Mouse (Mus musculus) 416B (cell line): ENCODE data around the gene Nrap.

Source experiments
- DNase-seq: peaks from one replicate; pipeline ENCODE4 v3.0.0; 2011; ENCODE audit warnings: low read depth

The Nrap gene

GRCm38 (mm10) chr19:56300835-56301234 is 89.0 kb downstream of the Nrap start:
- DNase-seq = no peak

GRCm38 (mm10) chr19:56297264-56297663 is 92.6 kb downstream of the Nrap start:
- no peak for DNase-seq

- no peak for DNase-seq
Measured at GRCm38 (mm10) chr19:56296668-56297067, 93.2 kb downstream of the Nrap start.

GRCm38 (mm10) chr19:56294654-56295399 is 95.0 kb downstream of the Nrap start:
- peak; percentile 62 for DNase-seq

- DNase-seq = no peak
Measured at GRCm38 (mm10) chr19:56292335-56292734, 97.5 kb downstream of the Nrap start.

- DNase-seq = no peak
Measured at GRCm38 (mm10) chr19:56291898-56292297, 97.9 kb downstream of the Nrap start.

GRCm38 (mm10) chr19:56289642-56290041 is 100.2 kb downstream of the Nrap start:
- no peak for DNase-seq

GRCm38 (mm10) chr19:56288436-56288835 is 101.4 kb downstream of the Nrap start:
- no peak for DNase-seq

GRCm38 (mm10) chr19:56287580-56288367 is 102.1 kb downstream of the Nrap start:
- no peak for DNase-seq

GRCm38 (mm10) chr19:56286866-56287265 is 103.0 kb downstream of the Nrap start, which contains the start of gene Habp2:
TSS of gene Habp2 (plus strand) at chr19:56287137.
- peak; percentile 28 for DNase-seq

- DNase-seq = peak; percentile 77
Measured at GRCm38 (mm10) chr19:56285222-56285621, 104.6 kb downstream of the Nrap start.

- no peak for DNase-seq
Measured at GRCm38 (mm10) chr19:56278366-56278765, 111.5 kb downstream of the Nrap start.

- DNase-seq = no peak
Measured at GRCm38 (mm10) chr19:56277951-56278350, 111.9 kb downstream of the Nrap start.

GRCm38 (mm10) chr19:56277140-56277804 is 112.6 kb downstream of the Nrap start:
- DNase-seq = peak; percentile 20

GRCm38 (mm10) chr19:56272081-56272480 is 117.8 kb downstream of the Nrap start:
- DNase-seq = peak; percentile 87
